Mouse (Mus musculus) cerebellum, adult 18-20 months (tissue): Measurements from ENCODE around the gene Ccdc116.
"Not testable (repeated sequence)": the region's sequence is repeated elsewhere in the genome, so short reads cannot be mapped to it uniquely, and the experiment has no call there.

ENCODE experiments used
- DNase-seq, 2 experiments: peaks; one replicate each; pipeline ENCODE4 v3.0.0; 2021

Ccdc116 gene

DNA sequence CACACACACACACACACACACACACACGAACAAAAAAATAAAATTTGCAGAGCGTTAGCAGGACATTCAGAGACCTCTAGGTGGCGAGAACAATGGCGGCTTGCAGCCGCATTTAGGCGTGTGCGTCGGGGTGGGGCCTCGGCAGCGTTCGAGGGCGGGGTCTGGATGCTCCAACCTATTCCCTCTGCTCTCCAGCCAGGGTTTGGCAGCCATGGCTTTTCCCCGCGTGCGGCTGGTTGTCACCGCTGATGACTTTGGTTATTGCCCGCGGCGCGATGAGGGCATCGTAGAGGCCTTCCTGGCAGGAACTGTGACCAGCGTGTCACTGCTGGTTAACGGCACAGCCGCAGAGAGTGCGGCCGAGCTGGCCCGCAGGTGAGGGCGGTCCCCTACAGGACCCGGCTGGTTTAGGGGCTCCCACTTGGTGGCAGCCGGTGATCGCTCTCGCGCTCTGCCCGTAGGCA, at the start of gene Ccdc116:
TSS of gene Ccdc116 (minus strand) at position 458 of the 464 bp plus-strand sequence.
- DNase-seq = peak; percentile 84 to 89

DNA sequence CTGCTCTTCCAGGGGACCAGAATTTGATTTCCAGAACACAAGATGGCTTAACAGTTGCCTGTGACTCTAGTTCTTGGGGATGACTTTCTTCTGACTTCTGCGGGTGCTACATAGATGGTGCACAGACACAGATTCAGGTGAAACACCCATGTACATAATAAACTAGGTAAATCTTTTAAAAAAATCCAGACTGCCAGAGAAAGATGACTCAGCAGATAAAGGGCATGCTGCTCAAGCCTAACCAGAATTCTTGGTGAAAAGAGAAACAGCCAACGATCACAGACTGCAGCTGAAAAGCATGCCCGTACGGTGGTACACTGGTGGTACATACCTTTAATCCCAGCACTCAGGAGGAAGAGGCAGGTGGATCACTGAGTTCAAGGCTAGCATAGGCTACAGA, 46.8 kb upstream of the Ccdc116 start:
- DNase-seq = no peak

DNA sequence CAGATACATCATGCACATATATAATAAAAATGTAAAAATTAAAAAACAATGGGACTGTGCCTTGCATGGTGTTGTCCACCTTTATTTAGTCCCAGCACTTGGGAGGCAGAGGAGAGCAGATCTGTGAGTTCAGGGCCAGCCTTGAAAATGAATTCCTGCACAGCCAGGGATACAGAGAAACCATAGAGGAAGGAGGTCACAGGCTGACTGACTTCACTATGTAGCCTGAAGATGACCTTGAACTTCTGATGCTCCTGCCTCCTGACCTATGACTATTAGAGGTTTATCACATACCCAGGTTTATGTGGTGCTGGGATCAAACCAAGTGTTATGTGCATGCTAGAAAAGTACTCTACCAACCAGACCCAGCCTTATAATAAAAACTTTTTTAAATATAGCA, 38.4 kb upstream of the Ccdc116 start:
- DNase-seq = no peak

DNA sequence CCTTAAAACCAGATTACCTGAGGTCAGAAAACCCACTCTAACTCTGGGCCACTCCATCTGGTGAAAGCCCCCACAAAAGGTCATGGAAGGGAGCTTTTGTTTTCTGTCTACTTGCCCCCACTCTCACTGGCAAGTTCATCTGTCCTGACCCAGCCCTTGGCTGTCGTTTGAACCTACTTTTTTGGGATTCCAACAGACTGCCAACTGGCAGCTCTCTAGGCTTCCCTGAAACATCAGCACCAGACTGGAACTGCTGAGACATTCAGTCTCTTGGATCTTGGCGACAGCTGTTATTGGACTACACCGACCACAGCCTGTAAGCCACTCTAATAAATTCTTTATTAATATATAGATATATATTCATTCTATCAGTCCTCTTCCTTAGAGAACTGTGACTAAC, 36.0 kb upstream of the Ccdc116 start:
- DNase-seq = no peak

DNA sequence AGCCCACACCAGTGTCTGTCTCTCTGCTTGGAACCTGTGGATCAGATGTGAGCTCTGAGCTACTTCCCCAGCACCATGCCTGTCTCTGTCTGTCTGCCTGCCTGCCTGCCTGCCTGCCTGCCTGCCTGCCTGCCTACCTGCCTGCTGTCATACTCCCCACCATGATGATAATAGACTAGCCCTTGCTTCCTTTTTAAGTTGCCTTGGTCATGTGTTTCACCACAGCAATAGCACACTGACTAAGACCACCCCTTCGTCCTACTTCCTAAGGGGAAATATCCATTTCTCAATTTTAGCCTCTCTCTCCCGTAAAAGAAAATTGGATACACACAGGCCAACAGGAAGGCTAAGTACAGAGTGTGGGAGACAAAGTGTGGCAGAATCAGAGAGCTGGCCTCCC, 35.1 kb upstream of the Ccdc116 start:
- no peak for DNase-seq

DNA sequence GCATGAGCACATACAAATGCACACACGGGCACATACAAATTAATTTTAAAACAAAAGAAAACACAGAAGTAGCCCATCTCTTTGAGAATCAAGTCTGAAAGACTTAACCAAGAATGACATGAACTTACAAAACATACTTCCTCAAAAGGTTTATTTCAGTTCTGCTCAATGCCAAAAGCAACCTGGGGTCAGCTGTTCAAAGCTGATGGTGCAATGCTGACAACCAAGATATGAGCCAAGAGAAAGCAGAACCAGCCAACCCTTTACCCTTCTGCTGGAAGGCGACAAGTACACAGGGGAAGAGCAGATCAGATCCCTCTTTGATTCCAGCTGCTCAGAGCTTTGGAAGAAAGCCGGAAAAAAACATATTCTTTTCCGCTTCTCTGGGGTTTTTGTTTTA, 34.4 kb upstream of the Ccdc116 start:
- no peak for DNase-seq

DNA sequence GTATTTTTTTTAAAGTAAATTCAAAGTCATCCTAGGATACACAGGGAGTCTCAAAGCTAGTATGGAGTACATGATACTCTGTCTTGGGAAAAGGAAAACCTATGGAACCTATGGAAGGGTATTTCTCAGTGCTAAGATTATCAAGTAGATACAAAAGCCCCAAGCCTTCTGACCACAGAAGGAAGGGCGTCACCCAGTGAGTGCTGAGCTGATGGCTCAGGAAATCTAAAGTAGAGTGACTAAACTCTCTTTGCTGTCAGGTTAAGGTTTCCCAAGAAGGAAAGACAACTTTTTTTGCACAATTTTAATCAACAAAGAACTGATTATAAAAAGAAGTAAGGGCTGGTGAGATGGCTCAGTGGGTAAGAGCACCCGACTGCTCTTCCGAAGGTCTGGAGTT, 32.7 kb upstream of the Ccdc116 start:
- no peak for DNase-seq

DNA sequence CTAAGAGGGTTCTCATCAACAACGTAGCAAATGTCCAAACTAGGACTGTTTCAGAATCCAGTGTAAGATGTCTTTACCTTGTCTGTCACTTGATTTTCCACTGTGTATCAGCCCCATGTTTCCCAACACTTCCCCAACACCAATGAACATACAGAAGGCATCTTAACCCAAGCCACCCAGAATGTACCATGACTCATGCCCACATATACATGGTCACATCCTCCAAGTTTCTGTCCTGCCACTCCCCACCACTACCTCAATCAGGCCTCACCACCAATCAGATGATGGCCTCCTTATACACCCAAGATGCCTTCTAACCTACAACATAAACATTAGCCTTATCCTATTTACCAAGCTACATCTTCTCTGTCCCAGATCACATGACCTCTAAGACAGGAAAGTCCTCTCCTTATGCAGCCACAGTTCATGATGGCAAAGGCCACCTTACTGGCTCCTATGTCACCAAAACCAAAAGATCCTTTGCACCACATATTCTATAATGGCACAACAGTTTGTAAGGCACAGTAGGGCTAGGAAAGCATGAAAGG, 30.7 kb upstream of the Ccdc116 start:
- DNase-seq = no peak

DNA sequence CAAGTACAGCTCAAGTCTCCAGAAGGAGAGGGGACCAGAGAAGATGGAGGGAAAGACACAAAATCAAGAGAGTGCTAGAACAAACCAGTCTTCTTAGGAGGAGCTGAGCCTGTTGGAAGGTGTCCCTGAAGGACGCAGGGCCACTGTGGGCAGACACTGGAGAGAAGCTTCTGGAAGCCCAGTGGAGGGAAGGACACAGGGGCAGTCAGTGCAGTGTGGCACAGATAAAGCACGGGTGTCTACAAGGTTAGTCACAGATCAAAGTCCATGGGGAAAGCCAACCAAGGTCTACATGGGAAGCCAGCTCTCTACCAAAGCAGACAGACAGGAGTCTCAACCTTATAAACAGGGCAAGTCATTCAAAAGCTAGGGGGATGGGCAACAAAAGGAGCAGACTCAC, 28.7 kb upstream of the Ccdc116 start:
- DNase-seq = no peak

DNA sequence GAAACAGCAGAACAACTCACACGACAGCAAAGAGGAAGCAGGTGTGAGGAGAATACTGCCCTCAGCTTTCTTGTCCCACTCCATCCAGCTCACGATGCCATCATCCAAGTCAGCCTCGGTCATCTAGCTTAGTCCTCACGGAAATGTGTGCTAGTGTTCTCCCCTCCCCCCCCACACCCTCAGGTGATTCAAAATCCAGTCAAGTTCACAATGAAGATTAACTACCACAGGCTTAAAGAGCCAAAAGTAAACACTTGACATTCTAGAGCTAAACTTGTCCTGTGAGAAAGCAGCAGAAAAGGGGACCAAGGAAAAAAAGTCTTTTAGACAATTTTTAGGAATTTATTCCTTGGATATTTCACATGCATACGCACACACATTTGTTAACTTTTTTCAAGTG, 21.0 kb upstream of the Ccdc116 start:
- DNase-seq = no peak

DNA sequence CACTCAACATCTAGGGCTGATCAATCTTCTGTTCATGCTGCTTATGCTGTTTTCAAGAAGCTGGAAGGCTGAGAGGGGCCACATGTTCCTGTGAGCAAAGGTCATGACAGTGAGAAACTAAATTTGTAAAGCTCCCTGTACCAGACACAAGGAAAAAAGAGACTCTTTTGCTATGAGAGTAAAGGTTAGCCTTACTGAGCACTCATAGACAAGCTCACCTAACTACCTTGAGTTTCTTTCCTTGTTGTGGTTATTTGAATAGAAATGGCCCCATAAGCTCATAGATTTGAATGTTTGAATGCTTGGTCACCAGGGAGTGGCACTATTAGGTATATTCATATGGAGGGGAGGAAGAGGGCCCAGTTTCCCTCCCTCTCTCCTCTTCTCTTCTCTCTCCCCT, 20.1 kb upstream of the Ccdc116 start:
- DNase-seq = no peak

DNA sequence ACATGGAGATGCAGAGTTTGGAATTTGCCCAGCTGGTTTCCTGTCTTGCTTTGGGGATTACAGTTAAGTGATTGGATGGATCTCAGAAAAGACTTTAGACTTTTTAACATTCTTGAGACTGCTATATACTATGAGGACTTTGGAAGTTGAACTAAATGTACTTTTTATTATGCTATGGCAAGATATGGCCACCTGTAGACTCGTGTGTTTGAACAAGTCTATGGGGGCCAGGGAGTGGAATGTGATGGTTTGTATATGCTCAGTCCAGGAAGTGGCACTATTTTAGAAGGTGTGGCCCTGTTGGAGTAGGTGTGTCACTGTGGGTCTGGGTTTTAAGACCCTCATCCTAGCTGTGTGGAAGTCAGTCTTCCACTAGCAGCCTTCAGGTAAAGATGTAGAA, 18.4 kb upstream of the Ccdc116 start:
- DNase-seq = not testable (repeated sequence)

DNA sequence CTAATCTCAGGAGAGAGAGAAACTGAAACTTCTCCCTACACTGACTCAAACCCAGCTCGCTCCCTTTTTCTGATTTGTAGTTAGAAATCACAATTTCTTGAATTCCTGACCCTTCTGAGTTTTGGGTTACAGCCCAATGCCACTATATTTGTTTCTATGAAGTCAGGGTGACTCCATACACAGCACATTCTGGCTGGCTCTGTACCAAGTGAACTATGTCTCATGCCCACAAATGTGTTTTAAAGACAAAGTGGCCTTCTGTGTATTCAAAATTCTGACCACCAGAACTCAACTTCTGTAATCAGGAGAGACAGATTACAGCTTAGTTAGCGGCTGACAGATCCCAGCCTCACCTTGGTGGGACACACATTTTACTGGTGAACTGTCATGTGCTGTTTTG, 7.3 kb upstream of the Ccdc116 start:
- no peak for DNase-seq

DNA sequence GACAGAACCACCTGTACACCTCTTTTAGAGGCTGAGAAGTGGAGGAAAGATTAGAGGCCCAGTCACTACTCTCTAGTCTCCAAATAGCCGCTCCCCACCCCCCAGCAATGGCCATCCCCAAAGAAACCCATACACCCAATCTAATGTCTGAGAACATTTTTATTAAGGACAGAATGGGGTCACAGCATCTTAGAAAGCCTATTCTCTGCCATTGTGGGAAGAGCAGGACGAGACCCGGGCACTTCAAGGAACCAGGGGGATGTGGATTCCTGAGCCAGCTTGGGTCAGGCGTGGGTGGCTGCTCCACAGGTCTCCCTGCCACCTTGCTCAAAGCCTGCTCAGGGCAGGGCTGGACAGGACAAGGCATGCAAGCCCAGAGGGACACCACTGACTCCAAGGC, 4.8 kb upstream of the Ccdc116 start:
- no peak for DNase-seq

DNA sequence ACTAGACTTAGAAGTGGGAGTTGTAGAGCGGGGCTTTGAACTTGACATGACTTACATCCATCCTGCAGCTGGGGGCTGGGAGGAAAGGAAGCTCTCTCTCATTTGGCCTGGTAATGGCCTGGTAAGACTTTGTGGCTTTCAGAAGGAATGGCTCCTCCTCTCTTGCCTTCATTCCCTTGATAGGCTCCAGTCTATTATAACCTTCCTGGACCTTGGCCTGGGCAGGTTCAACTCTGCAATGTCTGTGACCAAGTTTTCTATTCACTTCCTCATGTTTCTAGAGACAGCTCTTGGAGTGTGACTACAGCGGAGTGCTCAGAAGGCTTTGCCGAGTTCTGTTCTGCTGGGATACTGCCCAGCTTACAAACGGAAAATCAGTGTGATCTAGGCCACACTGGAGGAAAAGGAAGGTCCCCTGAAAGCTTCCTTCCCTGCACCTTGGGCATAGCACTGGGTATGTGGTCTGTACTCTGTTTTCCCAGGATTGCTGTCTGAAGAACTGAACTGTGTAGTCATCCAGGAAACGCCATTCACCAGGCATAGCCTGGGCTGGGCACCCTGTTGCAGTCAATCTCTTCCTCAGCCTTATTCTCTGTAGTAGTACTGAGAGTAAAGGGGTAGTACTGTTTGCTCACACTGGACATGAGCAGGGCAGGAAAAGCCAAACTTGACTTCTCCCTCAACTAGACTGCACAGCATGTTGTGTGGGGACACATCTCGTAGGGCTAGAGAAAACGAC, 3.7 kb upstream of the Ccdc116 start:
- DNase-seq = no peak

DNA sequence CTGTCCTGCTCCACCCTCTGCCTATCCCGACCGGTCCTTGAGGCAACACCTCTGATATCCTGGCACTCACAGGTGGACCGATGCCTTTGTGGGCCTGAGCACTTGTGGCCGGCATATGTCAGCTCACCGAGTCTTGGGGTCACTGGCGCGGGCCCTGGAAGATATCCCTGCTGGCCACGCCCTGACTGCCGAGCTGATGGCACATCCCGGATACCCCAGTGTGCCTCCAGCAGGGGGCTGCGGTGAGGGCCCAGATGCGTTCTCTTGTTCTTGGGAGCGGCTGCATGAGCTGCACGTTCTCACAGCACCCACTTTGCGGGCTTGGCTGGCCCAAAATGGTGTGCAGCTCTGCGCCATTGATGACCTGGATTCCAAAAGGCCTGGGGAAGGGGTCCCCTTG, 1.1 kb upstream of the Ccdc116 start:
- peak in 1 of 2 experiments; percentile 28 for DNase-seq

DNA sequence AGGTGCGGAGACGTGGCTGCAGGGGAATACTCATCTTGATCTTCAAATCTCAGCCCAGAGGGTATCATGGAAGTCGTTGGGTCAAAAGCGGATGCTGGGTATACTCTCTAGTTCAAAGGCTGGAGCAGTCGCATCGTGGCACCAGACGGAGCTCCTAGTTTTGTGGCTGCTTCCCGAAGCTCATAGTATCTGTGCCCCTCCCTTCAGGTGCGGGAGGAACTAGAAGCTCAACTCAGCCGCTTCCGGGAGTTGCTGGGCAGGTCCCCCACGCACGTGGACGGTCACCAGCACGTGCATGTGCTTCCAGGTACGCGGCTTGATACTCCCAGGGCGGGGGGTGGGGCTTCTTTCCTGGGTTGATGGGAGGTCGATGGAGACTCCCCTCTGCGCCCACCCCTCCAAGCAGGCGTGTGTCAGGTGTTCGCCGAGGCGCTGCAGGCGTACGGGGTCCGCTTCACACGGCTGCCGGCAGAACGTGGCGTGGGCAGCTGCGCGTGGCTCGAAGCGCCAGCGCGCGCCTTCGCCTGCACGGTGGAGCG, 431 bp upstream of the Ccdc116 start:
- peak in 1 of 2 experiments; percentile 27 for DNase-seq

DNA sequence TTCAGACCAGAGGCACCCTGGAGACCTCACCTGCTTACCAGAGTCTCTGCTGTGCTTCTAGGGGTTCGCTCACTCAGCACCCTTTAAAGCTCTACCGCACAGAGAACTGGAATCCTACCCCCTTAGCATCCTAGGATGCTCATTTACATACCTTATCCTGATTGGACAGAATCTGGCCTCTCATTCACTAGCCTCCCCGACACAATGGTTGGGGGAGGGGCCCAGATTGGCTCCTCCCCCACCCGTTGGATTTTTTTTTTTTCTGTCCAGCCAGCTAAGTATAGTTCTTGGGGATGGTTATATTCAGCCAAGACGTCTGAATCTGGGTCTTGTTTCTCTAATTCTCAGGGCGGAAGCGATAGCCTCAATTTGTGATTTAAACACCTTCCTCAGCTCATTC, 2.7 kb downstream of the Ccdc116 start, which contains the start of gene Ydjc:
TSS of gene Ydjc (plus strand) at position 283 of the 400 bp plus-strand sequence.
- no peak for DNase-seq

DNA sequence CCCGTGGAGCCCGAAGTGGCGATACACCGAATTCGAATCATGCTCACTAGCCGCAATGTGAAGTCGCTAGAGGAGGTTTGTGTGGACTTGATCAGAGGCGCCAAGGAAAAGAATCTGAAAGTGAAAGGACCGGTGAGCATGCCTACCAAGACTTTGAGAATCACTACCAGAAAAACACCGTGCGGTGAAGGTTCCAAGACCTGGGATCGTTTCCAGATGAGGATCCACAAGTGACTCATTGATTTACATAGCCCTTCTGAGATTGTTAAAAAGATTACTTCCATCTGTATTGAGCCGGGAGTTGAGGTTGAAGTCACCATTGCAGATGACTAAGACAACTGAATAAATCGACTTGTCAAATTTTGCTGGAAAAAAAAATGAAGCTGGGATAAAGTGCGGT, 9.7 kb downstream of the Ccdc116 start:
- DNase-seq = no peak

DNA sequence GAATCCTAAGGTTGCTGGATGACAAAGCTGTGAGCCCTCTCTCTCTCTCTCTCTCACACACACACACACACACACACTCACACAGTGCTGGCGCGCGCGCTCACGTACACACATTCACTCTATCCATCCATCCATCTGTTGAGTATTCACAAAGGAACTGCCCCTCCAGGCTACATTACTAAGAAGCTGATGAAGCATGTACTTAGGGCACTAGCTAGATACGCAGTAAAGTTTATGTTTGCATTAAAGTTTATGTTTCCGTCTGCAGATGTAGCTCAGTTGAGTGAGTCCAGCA, 14.2 kb downstream of the Ccdc116 start:
- peak in 1 of 2 experiments; percentile 36 for DNase-seq

DNA sequence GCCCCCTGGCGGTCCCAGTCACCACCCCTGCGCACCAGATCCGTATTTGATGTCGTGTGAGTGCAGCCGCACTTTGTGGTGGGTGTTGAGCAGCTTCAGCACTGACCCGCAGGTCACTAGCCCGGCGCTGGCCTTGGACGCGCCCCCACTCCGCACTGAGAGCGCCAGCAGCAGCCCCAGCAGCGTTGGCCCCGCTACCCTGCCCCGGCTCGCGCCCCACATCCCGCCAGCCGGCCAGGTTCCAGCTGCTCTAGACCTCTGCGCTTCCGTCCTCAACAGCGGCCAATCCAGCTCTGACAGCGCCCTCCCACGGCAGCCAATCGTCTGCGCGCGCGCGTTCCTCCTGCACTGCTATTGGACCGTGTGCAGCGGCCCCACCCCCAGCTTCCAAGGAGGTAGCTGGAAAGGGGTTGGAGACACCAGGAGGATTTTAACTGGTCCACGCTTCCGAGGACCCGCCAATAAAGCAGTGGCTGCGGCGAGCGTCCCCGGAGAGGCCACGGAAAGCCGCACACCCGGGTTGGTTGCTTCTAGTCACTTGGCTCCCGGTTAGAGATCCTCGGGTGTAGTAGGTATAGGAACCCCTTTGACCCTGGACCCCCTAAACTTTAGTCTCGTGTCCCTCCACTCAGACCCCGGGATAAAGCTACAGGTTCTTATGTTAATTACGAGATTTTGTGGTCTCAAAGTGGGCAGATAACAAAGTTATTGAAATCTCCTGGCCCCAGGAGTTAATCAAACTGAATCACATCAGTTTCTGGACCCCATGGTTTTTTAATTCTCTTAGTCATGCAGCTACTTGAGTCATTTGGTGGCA, 14.7 kb downstream of the Ccdc116 start, which contains the start of gene Sdf2l1:
TSS of gene Sdf2l1 (minus strand) at position 295 of the 817 bp plus-strand sequence.
- DNase-seq = peak; percentile 99

DNA sequence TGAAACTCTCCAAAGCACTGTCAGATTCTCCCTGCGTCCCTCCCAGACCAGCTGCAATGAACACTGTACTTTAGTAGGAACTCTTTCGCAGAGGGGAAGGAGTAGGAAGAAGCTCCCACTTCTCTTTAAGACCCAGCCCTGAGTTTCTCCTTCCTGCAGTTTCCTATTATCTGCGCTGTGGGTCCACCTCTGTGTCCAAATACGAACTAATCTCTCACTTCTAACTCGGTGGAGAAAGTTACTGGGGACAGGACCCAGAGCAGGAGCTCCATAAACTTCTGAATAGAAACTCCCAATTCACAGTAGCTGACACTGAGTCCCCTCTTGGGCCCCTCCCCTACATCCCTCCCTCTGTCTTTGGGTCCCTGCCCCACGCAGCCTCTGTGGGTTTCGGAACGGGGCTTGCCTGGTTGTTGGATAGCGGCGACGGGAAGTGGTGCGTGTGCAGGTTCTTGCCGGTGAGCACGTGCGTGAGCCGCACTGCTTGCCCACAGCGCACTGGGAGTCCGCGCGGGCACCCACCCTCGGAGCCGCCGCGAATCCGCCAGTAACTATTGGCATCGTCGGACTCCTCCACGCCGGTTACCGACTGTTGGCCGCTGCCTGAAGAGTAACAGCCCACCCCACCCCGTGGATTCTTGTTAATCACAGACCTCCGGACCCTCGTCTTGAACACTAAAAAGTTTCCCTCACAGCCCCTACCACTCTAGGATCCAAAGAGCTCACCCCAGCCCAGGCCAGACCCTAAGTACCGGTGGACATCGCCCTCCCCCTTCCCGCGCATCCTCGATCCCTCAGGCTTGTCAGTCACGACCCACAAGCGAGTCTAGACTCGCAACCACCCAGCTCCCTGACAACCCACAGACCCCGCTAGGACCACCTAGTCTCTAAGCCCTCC, 15.6 kb downstream of the Ccdc116 start:
- peak; percentile 45 to 57 for DNase-seq

DNA sequence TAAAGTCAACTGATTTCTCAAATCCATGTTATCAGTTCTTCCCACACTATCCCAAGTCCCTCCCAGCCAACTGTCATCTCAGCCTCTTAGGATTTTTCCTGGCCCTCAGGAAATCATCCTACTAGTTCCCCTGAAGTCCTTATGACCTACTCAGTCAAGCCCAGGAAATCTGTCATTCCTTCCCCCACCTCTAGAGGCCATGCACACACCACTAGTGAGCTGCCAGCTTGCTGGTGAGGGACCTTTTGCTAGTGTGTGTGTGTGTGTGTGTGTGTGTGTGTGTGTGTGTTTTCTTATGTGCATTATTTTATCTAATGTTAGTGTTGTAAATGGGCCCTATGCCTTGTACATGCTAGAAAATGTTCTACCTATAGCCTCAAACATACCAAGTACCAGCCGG, 19.7 kb downstream of the Ccdc116 start:
- peak in 1 of 2 experiments; percentile 43 for DNase-seq
